Mouse (Mus musculus) lung, embryonic 16.5 days (tissue): ENCODE data around the gene Chil1. TPM values are rescaled to one million over a fixed set of nuclear protein-coding genes. Genes with fewer than 3 reads are reported as not detected.

Experiments used
- ATAC-seq: fragments of 200-750 bp; cut with Nextera tagmentation; 2 replicates; pipeline ENCODE4 v1.8.0; 2017; ENCODE audit warnings: low read depth, mild to moderate bottlenecking, moderate library complexity
- H3K27ac ChIP-seq: fragments of 300-500 bp; sonication (generic); 2 replicates; pipeline ENCODE4 v1.5.1; 2014; ENCODE audit warnings: mild to moderate bottlenecking, control low read depth, low read length
- H3K27me3 ChIP-seq: fragments of 300-500 bp; sonication (generic); 2 replicates; pipeline ENCODE4 v1.6.1; 2014; ENCODE audit warnings: low read depth, low read length, mixed read lengths; ENCODE audit not compliant: control insufficient read depth, insufficient read depth
- H3K36me3 ChIP-seq: fragments of 300-500 bp; sonication (generic); 2 replicates; pipeline ENCODE4 v1.6.1; 2014; ENCODE audit warnings: low read length; ENCODE audit not compliant: control insufficient read depth, insufficient read depth
- H3K4me1 ChIP-seq: fragments of 300-500 bp; sonication (generic); replicated peaks from 2 replicates; pipeline ENCODE4 v1.6.1; 2014; ENCODE audit warnings: low read length, mixed read lengths; ENCODE audit not compliant: control insufficient read depth, insufficient read depth
- H3K4me2 ChIP-seq: fragments of 300-500 bp; sonication (generic); 2 replicates; pipeline ENCODE4 v1.6.1; 2014; ENCODE audit warnings: low read depth, low read length, control low read depth
- H3K4me3 ChIP-seq: fragments of 300-500 bp; sonication (generic); 2 replicates; pipeline ENCODE4 v1.5.1; 2014; ENCODE audit warnings: mild to moderate bottlenecking, low read length, control low read depth
- H3K9ac ChIP-seq: fragments of 300-500 bp; sonication (generic); 2 replicates; pipeline ENCODE4 v1.6.1; 2014; ENCODE audit warnings: low read length, control low read depth
- H3K9me3 ChIP-seq: fragments of 300-500 bp; sonication (generic); 2 replicates; pipeline ENCODE4 v1.6.1; 2016; ENCODE audit warnings: low read length; ENCODE audit not compliant: control insufficient read depth
- WGBS: fragments of 180-500 bp; shearing (Covaris S2); extraction: QIAGEN DNeasy Blood & Tissue Kit; methylation state at CpG from one replicate; pipeline ENCODE4 v1.1.7; 2014; 5-methylcytosine and 5-hydroxymethylcytosine counted together
- polyA plus RNA-seq: library from polyadenylated mRNA; unstranded; fragments of >200 nt; fragmentation: Nextera tagmentation; extraction: Ambion mirVana; gene quantifications from 2 replicates; pipeline ENCODE4 v1.2.1, GENCODE M21; 2015

Gene Chil1
- polyA plus RNA-seq, 1 experiment from 2014 or later = 1.2 TPM

GRCm38 (mm10) chr1:134152626-134153590, 29.1 kb upstream of the Chil1 start:
- Histone ChIP-seq H3K27ac (no peak overlapping the region), H3K4me3 (no peak overlapping the region), H3K9ac (no peak overlapping the region), H3K9me3 (no peaks in the 10 kb centered on the region; the same call in 1 of the 2 replicates), H3K36me3 (no peaks in the 10 kb centered on the region), H3K4me1 (no peaks in the 10 kb centered on the region), H3K27me3 (no peaks in the 10 kb centered on the region), H3K4me2 (no peak overlapping the region)
- no peak for ATAC-seq
- WGBS = 61% methylated on average over 21 of the region's 21 CpGs

GRCm38 (mm10) chr1:134154121-134154520, 27.9 kb upstream of the Chil1 start:
- Histone ChIP-seq H3K9ac (no peak overlapping the region), H3K27ac (no peak overlapping the region), H3K27me3 (no peaks in the 10 kb centered on the region), H3K4me3 (no peak overlapping the region), H3K9me3 (no peaks in the 10 kb centered on the region; the same call in 1 of the 2 replicates), H3K36me3 (no peaks in the 10 kb centered on the region), H3K4me1 (no peaks in the 10 kb centered on the region), H3K4me2 (no peak overlapping the region)
- WGBS = 90% methylated on average over 3 of the region's 3 CpGs
- ATAC-seq = no peak

- WGBS = 50% methylated on average over 3 of the region's 3 CpGs
- Histone ChIP-seq H3K36me3 (no peaks in the 10 kb centered on the region), H3K27me3 (no peaks in the 10 kb centered on the region), H3K27ac (no peak overlapping the region), H3K4me1 (no peaks in the 10 kb centered on the region), H3K9ac (no peak overlapping the region), H3K9me3 (no peaks in the 10 kb centered on the region; the same call in 1 of the 2 replicates), H3K4me3 (no peak overlapping the region), H3K4me2 (no peak overlapping the region)
- ATAC-seq = no peak
These were observed 27.3 kb upstream of the Chil1 start for GRCm38 (mm10) chr1:134154655-134155054.

GRCm38 (mm10) chr1:134160404-134160803, 21.6 kb upstream of the Chil1 start:
- WGBS = 77% methylated on average over 3 of the region's 3 CpGs
- Histone ChIP-seq H3K9me3 (0 out of 2 replicates have a peak, but pooled peaks cover 3% of the 10 kb centered on the region), H3K27me3 (no peaks in the 10 kb centered on the region), H3K4me3 (no peak overlapping the region), H3K4me2 (no peak overlapping the region), H3K4me1 (no peaks in the 10 kb centered on the region), H3K36me3 (no peaks in the 10 kb centered on the region), H3K9ac (no peak overlapping the region), H3K27ac (no peak overlapping the region)
- ATAC-seq = no peak

- Histone ChIP-seq H3K9ac (no peak overlapping the region), H3K27ac (no peak overlapping the region), H3K4me2 (no peak overlapping the region), H3K4me3 (no peak overlapping the region), H3K4me1 (no peaks in the 10 kb centered on the region), H3K9me3 (0 out of 2 replicates have a peak, but pooled peaks cover 3% of the 10 kb centered on the region), H3K36me3 (no peaks in the 10 kb centered on the region), H3K27me3 (no peaks in the 10 kb centered on the region)
- WGBS = 75% methylated on average over 6 of the region's 6 CpGs
- no peak for ATAC-seq
These were observed 20.6 kb upstream of the Chil1 start for GRCm38 (mm10) chr1:134161399-134161798.

GRCm38 (mm10) chr1:134162510-134163225, 19.3 kb upstream of the Chil1 start:
- Histone ChIP-seq H3K9me3 (0 out of 2 replicates have a peak, but pooled peaks cover 3% of the 10 kb centered on the region), H3K36me3 (no peaks in the 10 kb centered on the region), H3K27ac (no peak overlapping the region), H3K4me3 (no peak overlapping the region), H3K27me3 (no peaks in the 10 kb centered on the region), H3K9ac (no peak overlapping the region), H3K4me2 (no peak overlapping the region), H3K4me1 (no peaks in the 10 kb centered on the region)
- peak; percentile 26; the same call in 1 of the 2 replicates for ATAC-seq
- 61% methylated on average over 6 of the region's 6 CpGs for WGBS

- ATAC-seq = no peak
- H3K9me3 ChIP-seq = 0 out of 2 replicates have a peak, but pooled peaks cover 3% of the 10 kb centered on the region
- WGBS = 91% methylated on average over 7 of the region's 7 CpGs
These were observed 18.5 kb upstream of the Chil1 start for GRCm38 (mm10) chr1:134163476-134163875.

GRCm38 (mm10) chr1:134164454-134164853, 17.5 kb upstream of the Chil1 start:
- Histone ChIP-seq H3K4me2 (no peak overlapping the region), H3K4me1 (no peaks in the 10 kb centered on the region), H3K27ac (no peak overlapping the region), H3K36me3 (no peaks in the 10 kb centered on the region), H3K4me3 (no peak overlapping the region), H3K27me3 (no peaks in the 10 kb centered on the region), H3K9me3 (0 out of 2 replicates have a peak, but pooled peaks cover 3% of the 10 kb centered on the region), H3K9ac (no peak overlapping the region)
- WGBS = 34% methylated on average over 4 of the region's 4 CpGs
- peak; percentile 36; the same call in 1 of the 2 replicates for ATAC-seq

More at GRCm38 (mm10) chr1:134163476-134163875, 18.5 kb upstream of the Chil1 start:
- Histone ChIP-seq H3K4me3 (no peak overlapping the region), H3K36me3 (no peaks in the 10 kb centered on the region), H3K4me1 (no peaks in the 10 kb centered on the region), H3K27me3 (no peaks in the 10 kb centered on the region), H3K27ac (no peak overlapping the region), H3K9ac (no peak overlapping the region), H3K4me2 (no peak overlapping the region)

- no peaks in the 10 kb centered on the region for H3K27me3 ChIP-seq
- 0 out of 2 replicates have a peak, but pooled peaks cover 3% of the 10 kb centered on the region for H3K9me3 ChIP-seq
- ATAC-seq = no peak
- H3K4me3 ChIP-seq = no peak overlapping the region
- no peak overlapping the region for H3K4me2 ChIP-seq
- H3K9ac ChIP-seq = no peak overlapping the region
- 86% methylated on average over 3 of the region's 3 CpGs for WGBS
- no peak overlapping the region for H3K27ac ChIP-seq
- no peaks in the 10 kb centered on the region for H3K36me3 ChIP-seq
- H3K4me1 ChIP-seq = no peaks in the 10 kb centered on the region
These were observed 15.4 kb upstream of the Chil1 start for GRCm38 (mm10) chr1:134166547-134166946.
